Mouse (Mus musculus): Measurements from ENCODE around the gene Ccnb1. TPM values are rescaled to one million over a fixed set of nuclear protein-coding genes. Genes with fewer than 3 reads are reported as not detected.

The Ccnb1 gene
- polyA plus RNA-seq, 1 experiment, result 1.6 TPM

DNA sequence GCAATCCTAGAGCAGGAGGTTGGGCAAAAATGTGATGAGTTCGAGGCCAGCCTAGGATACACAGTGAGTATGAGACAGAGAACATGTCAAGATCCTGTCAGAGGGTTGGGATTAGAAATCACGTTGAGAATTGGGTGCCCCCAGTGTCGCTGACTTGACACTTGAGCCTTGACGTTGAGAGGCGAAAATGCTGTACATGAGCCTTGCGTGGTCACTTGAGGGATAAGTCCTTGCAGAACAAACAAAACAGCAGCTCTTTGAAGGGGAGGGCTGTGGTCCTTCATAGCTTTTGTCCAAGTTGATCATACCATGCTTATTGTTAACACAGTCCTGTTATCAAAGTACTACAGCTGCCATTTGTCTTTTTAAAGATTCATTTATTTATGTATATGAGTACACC is 9.7 kb downstream of the Ccnb1 start:
- H3K4me3 ChIP-seq (replicated peaks), result peak overlapping the region; percentile 95
- H3K36me3 ChIP-seq (ENCODE audit: control insufficient read depth), result peaks cover 82% of the 10 kb centered on the region
- no peak for TF ChIP-seq TAL1 (IDR thresholded peaks at IDR 0.05; ENCODE audit: low read length)
- TF ChIP-seq GATA1 (IDR thresholded peaks at IDR 0.05; ENCODE audit: low read length), result no peak
- H3K27me3 ChIP-seq (ENCODE audit: control insufficient read depth), result no peaks in the 10 kb centered on the region
- H3K9me3 ChIP-seq (ENCODE audit: control insufficient read depth, low read length), result no peaks in the 10 kb centered on the region
- peaks cover 88% of the 10 kb centered on the region for H3K4me1 ChIP-seq (ENCODE audit: control insufficient read depth)

DNA sequence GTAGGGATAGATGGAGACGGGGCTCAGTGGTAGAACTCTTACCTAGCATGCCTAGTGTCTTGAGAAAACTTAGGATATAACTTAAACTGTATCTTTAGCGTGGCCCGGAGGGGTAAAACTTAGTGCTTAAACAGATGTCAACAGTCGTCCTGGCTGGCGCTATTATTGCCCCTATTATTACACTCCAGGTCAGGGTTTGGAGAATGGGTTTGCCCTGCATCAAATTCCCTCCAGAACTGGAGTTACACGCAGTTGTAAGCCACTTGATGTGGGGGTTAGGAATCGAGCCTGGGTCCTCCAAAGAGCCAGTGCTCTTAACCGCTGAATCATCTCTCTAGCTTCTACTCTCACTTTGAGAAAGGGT is 10.3 kb downstream of the Ccnb1 start:
- Histone ChIP-seq H3K4me3 (replicated peaks) (peak overlapping the region; percentile 95), H3K4me1 (ENCODE audit: control insufficient read depth) (peaks cover 85% of the 10 kb centered on the region), H3K36me3 (ENCODE audit: control insufficient read depth) (peaks cover 82% of the 10 kb centered on the region), H3K9me3 (ENCODE audit: control insufficient read depth, low read length) (no peaks in the 10 kb centered on the region), H3K27me3 (ENCODE audit: control insufficient read depth) (no peaks in the 10 kb centered on the region)
- no peak for TF ChIP-seq GATA1 (IDR thresholded peaks at IDR 0.05; ENCODE audit: low read length)
- no peak for TF ChIP-seq TAL1 (IDR thresholded peaks at IDR 0.05; ENCODE audit: low read length)

DNA sequence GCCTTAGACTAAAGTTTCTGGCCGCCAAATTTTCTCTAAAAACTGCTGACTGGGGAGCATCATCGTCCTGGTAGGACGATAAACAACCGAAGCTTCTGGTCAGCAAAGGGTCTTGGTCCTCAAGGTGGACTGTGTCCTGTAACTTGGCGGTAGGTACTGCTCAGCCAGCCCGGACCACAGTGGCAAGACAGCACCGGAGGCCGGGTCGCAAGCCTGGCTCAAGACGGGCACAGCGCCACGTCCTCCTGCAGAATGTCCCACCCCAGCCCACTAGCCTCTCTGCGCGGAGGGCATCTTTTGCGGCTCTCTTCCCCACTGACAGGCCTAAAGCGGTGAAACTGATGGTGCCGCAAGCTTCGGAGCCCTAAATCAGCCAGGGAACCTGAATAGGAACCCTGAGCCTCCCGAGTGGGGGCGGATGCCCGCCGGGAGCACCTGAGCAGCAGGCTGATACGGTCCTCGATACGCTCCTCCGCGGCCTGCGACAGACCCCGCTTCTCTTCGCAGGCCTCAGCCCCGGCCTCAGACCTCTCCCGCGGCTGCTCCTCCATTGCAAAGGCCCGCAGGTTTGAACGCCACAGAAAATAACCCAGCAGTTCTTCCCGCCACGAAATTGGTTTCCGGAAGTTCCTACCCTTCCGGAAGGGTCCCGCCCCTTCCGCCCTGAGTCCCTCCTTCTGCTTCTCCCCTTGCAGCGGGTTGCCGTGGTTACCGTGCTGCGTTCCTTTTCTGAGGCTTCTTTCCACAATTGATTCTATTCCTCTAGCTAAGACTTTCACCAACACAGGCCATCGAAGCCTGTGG is 10.9 kb downstream of the Ccnb1 start, which contains the start of gene Cenph:
Gene Cenph (minus strand): TSS at position 648 of the 804 bp plus-strand sequence.
- peaks cover 82% of the 10 kb centered on the region for H3K36me3 ChIP-seq (ENCODE audit: control insufficient read depth)
- H3K9me3 ChIP-seq (ENCODE audit: control insufficient read depth, low read length), result no peaks in the 10 kb centered on the region
- peak within 1 kb of the TSS; percentile 95 for H3K4me3 ChIP-seq (replicated peaks)
- H3K4me1 ChIP-seq (ENCODE audit: control insufficient read depth), result peaks cover 82% of the 10 kb centered on the region
- TF ChIP-seq TAL1 (IDR thresholded peaks at IDR 0.05; ENCODE audit: low read length) (no peak), GATA1 (IDR thresholded peaks at IDR 0.05; ENCODE audit: low read length) (no peak)
- H3K27me3 ChIP-seq (ENCODE audit: control insufficient read depth), result no peaks in the 10 kb centered on the region

DNA sequence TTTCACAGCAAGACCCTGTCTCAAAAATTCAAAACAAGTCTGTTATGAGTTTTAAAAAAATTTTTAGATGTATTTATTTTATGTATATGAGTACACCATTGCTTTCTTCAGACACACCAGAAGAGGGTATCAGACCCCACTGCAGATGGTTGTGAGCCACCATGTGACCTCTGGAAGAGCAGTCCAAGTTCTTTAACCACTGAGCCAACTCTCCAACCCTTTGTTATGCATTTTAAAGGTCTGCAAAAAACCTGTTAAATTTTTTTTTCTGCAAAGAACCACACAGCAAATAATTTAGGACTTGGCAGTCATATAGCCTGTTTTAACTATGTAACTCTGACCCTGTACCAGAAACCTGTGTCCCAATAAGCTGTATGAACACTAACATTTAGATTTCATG is 11.7 kb downstream of the Ccnb1 start:
- peaks cover 75% of the 10 kb centered on the region for H3K4me1 ChIP-seq (ENCODE audit: control insufficient read depth)
- no peak for TF ChIP-seq TAL1 (IDR thresholded peaks at IDR 0.05; ENCODE audit: low read length)
- H3K4me3 ChIP-seq (replicated peaks), result peak overlapping the region; percentile 95
- peaks cover 82% of the 10 kb centered on the region for H3K36me3 ChIP-seq (ENCODE audit: control insufficient read depth)
- no peaks in the 10 kb centered on the region for H3K27me3 ChIP-seq (ENCODE audit: control insufficient read depth)
- H3K9me3 ChIP-seq (ENCODE audit: control insufficient read depth, low read length), result no peaks in the 10 kb centered on the region

DNA sequence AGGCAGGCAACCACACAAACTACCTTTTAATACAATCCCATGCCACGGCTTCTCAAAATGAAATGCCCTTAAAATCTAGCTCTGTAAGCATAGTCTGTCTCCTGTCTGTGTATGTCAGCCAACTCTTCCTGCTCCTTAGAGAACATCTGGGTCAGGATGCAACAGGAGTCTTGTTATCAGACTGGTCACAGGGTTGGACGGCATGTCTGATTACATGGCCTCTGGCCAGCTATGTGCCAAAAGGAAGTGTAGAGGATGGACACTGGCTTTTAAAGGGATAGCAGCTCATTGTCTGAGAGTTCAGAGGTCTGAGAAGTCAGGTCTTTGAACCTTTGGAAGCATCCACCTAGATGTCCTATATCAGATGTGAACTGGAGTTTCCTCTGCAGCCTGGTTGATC is 31.0 kb downstream of the Ccnb1 start:
- no peak overlapping the region for H3K4me3 ChIP-seq (replicated peaks)
- H3K36me3 ChIP-seq (ENCODE audit: control insufficient read depth), result peaks cover 28% of the 10 kb centered on the region

DNA sequence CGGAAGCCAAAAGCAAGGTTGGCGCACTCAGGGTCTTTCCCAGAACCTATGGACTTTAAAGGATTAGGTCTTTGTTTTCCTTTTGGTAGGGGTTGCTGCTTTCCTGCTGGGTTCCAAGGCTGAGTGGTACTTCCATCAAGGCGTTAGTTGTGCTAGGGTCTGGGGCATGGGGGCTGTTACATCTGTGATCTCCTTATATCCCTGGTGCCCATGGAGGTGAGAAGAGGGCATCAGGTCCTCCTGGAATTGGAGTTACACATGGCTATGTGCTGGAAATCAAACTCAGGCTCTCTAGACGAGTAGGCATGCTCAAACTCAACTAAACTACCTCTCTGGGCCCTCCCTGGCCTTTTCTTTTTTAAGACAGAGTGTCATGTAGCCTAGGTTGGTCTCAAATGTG is 32.2 kb downstream of the Ccnb1 start:
- peaks cover 16% of the 10 kb centered on the region for H3K36me3 ChIP-seq (ENCODE audit: control insufficient read depth)
- H3K9me3 ChIP-seq (ENCODE audit: control insufficient read depth, low read length), result no peaks in the 10 kb centered on the region
- H3K4me3 ChIP-seq (replicated peaks), result no peak overlapping the region
- TF ChIP-seq GATA1 (IDR thresholded peaks at IDR 0.05; ENCODE audit: low read length) (no peak), TAL1 (IDR thresholded peaks at IDR 0.05; ENCODE audit: low read length) (no peak)
- no peaks in the 10 kb centered on the region for H3K27me3 ChIP-seq (ENCODE audit: control insufficient read depth)
- peaks cover 47% of the 10 kb centered on the region for H3K4me1 ChIP-seq (ENCODE audit: control insufficient read depth)

More for the DNA sequence above, 31.0 kb downstream of the Ccnb1 start:
- Histone ChIP-seq H3K9me3 (ENCODE audit: control insufficient read depth, low read length) (peaks cover 8% of the 10 kb centered on the region), H3K27me3 (ENCODE audit: control insufficient read depth) (no peaks in the 10 kb centered on the region), H3K4me1 (ENCODE audit: control insufficient read depth) (peaks cover 38% of the 10 kb centered on the region)
- no peak for TF ChIP-seq GATA1 (IDR thresholded peaks at IDR 0.05; ENCODE audit: low read length)
- no peak for TF ChIP-seq TAL1 (IDR thresholded peaks at IDR 0.05; ENCODE audit: low read length)

DNA sequence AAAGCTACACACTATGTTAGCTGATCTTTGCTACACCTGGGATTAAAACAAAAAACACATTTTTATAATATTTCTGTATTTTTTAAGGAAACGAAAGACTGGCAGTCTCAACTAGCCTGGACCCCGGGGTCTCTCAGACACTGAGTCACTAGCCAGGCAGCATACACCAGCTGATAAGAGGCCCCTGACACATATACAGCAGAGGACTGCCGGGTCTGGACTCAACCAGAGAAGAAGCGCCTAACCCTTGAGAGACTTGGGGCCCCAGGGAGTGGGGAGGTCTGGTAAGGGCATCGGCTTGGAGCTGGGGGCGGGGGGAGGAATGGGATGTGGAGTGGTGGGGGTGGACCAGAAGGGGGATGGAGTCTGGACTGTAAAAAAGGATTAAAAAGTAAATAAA is 33.4 kb downstream of the Ccnb1 start:
- H3K4me3 ChIP-seq (replicated peaks), result no peak overlapping the region
- no peak for TF ChIP-seq TAL1 (IDR thresholded peaks at IDR 0.05; ENCODE audit: low read length)
- TF ChIP-seq GATA1 (IDR thresholded peaks at IDR 0.05; ENCODE audit: low read length), result no peak

DNA sequence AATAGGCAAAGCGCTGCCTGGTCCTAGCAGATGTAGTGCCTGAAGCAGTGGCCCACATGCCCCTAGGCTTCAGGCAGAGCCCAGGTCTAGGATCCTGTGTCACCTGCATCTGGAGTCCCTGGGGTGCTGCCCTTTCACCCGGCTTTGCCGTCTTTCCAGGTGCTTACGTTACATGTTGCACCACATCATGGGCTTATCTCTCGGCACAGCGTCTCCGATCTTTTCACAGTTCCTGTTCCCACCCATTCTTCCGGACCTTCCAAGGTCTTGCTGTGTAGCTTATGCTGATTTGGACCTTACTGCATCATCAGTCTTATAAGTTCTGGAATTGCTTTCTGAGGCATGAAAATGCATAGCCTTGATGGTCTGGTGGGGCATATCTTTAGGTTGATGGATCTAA is 33.8 kb downstream of the Ccnb1 start:
- no peak for TF ChIP-seq TAL1 (IDR thresholded peaks at IDR 0.05; ENCODE audit: low read length)
- TF ChIP-seq GATA1 (IDR thresholded peaks at IDR 0.05; ENCODE audit: low read length), result peak; percentile 48
- Histone ChIP-seq H3K36me3 (ENCODE audit: control insufficient read depth) (peaks cover 3% of the 10 kb centered on the region), H3K9me3 (ENCODE audit: control insufficient read depth, low read length) (no peaks in the 10 kb centered on the region), H3K27me3 (ENCODE audit: control insufficient read depth) (no peaks in the 10 kb centered on the region), H3K4me1 (ENCODE audit: control insufficient read depth) (peaks cover 62% of the 10 kb centered on the region), H3K4me3 (replicated peaks) (peak overlapping the region; percentile 26)

More for the DNA sequence above, 33.4 kb downstream of the Ccnb1 start:
- Histone ChIP-seq H3K36me3 (ENCODE audit: control insufficient read depth) (peaks cover 8% of the 10 kb centered on the region), H3K4me1 (ENCODE audit: control insufficient read depth) (peaks cover 58% of the 10 kb centered on the region), H3K27me3 (ENCODE audit: control insufficient read depth) (no peaks in the 10 kb centered on the region), H3K9me3 (ENCODE audit: control insufficient read depth, low read length) (no peaks in the 10 kb centered on the region)

DNA sequence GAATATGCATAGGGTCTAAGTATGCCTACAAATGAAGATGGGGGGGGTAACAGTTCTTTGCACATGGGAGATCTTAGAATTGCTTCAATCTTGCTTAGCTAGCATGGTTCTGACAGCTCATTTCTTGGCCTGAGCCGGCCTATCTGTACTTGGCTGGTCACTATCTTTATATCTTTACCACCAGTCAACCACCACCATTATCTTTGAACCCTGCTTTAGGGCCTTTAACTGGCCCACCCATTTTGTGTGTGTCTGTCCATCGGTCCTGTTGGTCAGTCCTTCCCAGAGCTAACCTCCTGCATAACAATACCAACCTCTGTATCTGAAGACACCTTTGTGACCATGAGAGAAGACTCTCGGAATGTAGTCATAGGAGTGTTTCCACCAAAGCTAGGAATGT is 35.0 kb downstream of the Ccnb1 start:
- no peaks in the 10 kb centered on the region for H3K9me3 ChIP-seq (ENCODE audit: control insufficient read depth, low read length)
- H3K4me3 ChIP-seq (replicated peaks), result no peak overlapping the region
- H3K4me1 ChIP-seq (ENCODE audit: control insufficient read depth), result peaks cover 72% of the 10 kb centered on the region
- no peaks in the 10 kb centered on the region for H3K36me3 ChIP-seq (ENCODE audit: control insufficient read depth)
- H3K27me3 ChIP-seq (ENCODE audit: control insufficient read depth), result no peaks in the 10 kb centered on the region
- TF ChIP-seq TAL1 (IDR thresholded peaks at IDR 0.05; ENCODE audit: low read length) (no peak), GATA1 (IDR thresholded peaks at IDR 0.05; ENCODE audit: low read length) (no peak)
